Mouse (Mus musculus) lung, embryonic 14.5 days (tissue): ENCODE measurements at regions not wholly inside any gene's neighbourhood (a gene's known extent, or its start where the extent isn't known, plus 50 kb on each side); places are given as distances from the start of the nearest gene placed in this dataset.

ENCODE experiments used
- ATAC-seq: fragments of 200-750 bp; cut with Nextera tagmentation; 2 replicates; pipeline ENCODE4 v1.8.0; 2017; ENCODE audit warnings: mild to moderate bottlenecking, moderate TSS enrichment, moderate library complexity; ENCODE audit not compliant: insufficient read depth
- DNase-seq: peaks from one replicate; pipeline ENCODE4 v3.0.0-alpha.2; 2015
- H3K27ac ChIP-seq: fragments of 300-500 bp; sonication (generic); 2 replicates; pipeline ENCODE4 v1.5.1; 2014; ENCODE audit warnings: low read depth, mild to moderate bottlenecking, moderate library complexity
- H3K27me3 ChIP-seq: fragments of 300-500 bp; sonication (generic); 2 replicates; pipeline ENCODE4 v1.6.1; 2014; ENCODE audit warnings: low read length, control low read depth; ENCODE audit not compliant: insufficient read depth
- H3K36me3 ChIP-seq: fragments of 300-500 bp; sonication (generic); 2 replicates; pipeline ENCODE4 v1.6.1; 2014; ENCODE audit warnings: control low read depth; ENCODE audit not compliant: insufficient read depth
- H3K4me1 ChIP-seq: fragments of 300-500 bp; sonication (generic); 2 replicates; pipeline ENCODE4 v1.6.1; 2014; ENCODE audit warnings: antibody characterized with exemption, control low read depth; ENCODE audit not compliant: insufficient read depth
- H3K4me2 ChIP-seq: fragments of 300-500 bp; sonication (generic); 2 replicates; pipeline ENCODE4 v1.6.1; 2014; ENCODE audit warnings: mild to moderate bottlenecking
- H3K4me3 ChIP-seq: fragments of 300-500 bp; sonication (generic); 2 replicates; pipeline ENCODE4 v1.5.1; 2014; ENCODE audit warnings: low read depth, low read length
- H3K9ac ChIP-seq: fragments of 300-500 bp; sonication (generic); 2 replicates; pipeline ENCODE4 v1.6.1; 2014
- H3K9me3 ChIP-seq: fragments of 300-500 bp; sonication (generic); 2 replicates; pipeline ENCODE4 v1.6.1; 2016; ENCODE audit warnings: low read depth, low read length, control low read depth
- CTCF ChIP-seq: IDR thresholded peaks from 2 replicates; pipeline ENCODE4 v1.5.1; 2016; ENCODE audit warnings: antibody characterized with exemption, low read depth
- whole genome bisulfite sequencing: fragments of 180-500 bp; shearing (Covaris S2); extraction: QIAGEN DNeasy Blood & Tissue Kit; methylation state at CpG from one replicate; pipeline ENCODE4 v1.1.7; 2014; 5-methylcytosine and 5-hydroxymethylcytosine counted together

DNA sequence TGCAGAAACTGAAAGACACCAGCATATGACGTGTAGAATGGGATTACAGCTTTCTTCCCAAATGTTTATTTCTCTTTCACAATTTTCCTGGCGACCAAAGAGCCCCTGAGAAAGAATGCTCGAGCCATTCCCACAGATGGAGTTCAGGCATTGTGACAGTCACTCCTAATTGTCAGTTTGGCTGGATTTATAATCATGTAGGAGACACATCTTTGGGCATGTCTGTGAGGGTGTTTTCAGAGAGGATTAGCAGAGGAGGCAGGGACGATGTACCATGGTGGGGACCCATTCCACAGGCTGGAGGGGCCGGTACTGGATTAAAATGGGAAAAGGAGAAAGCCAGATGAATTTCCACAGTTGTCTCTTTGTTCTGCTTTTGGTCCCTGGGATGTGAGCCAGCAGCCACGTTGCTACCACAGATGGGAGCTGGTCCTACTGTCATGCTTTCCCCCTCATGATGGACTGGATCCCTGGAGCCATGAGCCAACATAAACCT, 76.0 kb upstream of the Eif4g2 start:
- peak; percentile 17 for DNase-seq
- 46% methylated on average over 6 of the region's 6 CpGs for WGBS

DNA sequence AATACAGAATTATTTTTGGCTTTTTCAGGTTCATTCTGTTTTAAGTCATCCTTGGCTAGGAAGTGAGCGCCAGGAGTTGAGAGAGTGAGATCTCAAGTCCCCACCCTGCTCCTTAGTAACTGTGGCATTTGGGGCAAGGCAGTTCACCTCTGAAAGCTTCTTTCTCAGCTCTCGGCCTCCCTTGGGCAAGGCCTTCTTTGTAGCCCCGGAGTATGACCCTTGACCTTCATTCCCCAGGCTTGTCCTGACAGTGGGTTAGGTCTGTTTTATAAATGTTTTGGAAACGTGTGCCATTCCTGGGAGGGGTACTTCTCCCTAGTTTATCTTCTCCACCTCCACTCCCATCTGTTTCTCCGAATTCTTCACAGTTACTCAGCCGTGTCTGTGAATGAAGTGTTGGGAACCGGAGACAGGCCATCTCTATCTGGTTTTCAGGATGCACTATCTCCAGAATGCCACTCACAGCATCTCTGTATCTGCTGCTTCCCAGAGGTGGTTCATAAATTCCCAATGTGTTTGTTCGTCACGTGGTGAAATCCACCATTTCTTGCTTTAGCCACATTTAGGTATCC, 75.0 kb upstream of the Eif4g2 start:
- ATAC-seq = no peak
- no peaks in the 10 kb centered on the region for H3K9me3 ChIP-seq
- H3K4me1 ChIP-seq = peaks cover 5% of the 10 kb centered on the region; the same call in 1 of the 2 replicates
- TF ChIP-seq CTCF = no peak
- 44% methylated on average over 9 of the region's 9 CpGs for WGBS
- no peak overlapping the region; the same call in 1 of the 2 replicates for H3K27ac ChIP-seq
- H3K36me3 ChIP-seq = no peaks in the 10 kb centered on the region
- H3K27me3 ChIP-seq = no peaks in the 10 kb centered on the region
- no peak overlapping the region for H3K4me3 ChIP-seq
- DNase-seq = no peak
- peak overlapping the region; percentile 36; the same call in 1 of the 2 replicates for H3K4me2 ChIP-seq
- no peak overlapping the region for H3K9ac ChIP-seq

More for the DNA sequence above, 76.0 kb upstream of the Eif4g2 start:
- TF ChIP-seq CTCF = no peak
- no peak for ATAC-seq
- H3K36me3 ChIP-seq = no peaks in the 10 kb centered on the region
- no peaks in the 10 kb centered on the region for H3K9me3 ChIP-seq
- H3K4me2 ChIP-seq = no peak overlapping the region
- H3K4me3 ChIP-seq = no peak overlapping the region
- peaks cover 5% of the 10 kb centered on the region; the same call in 1 of the 2 replicates for H3K4me1 ChIP-seq
- H3K27ac ChIP-seq = no peak overlapping the region
- H3K9ac ChIP-seq = no peak overlapping the region
- no peaks in the 10 kb centered on the region for H3K27me3 ChIP-seq

DNA sequence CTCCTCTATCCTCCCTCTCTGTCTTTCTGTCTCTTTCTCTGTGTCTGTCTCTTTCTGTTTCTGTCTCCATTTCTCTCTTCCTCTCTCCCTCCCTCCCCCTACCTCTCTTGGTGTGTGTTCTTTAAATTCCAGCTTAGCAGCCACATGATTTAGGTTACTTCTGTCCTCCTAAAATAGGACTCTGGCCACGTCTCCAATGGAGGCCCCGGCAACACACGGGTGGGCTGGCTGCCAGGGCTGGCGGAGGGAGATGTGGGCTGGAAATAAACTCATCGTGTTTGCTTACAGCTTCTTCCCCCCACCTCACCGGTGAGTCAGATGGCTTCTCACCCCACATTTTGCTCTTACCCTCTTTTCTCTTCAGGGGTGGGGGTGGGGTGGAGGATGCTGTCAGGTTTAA, 74.5 kb upstream of the Eif4g2 start:
- H3K4me2 ChIP-seq = peak overlapping the region; percentile 36
- no peak overlapping the region for H3K4me3 ChIP-seq
- no peaks in the 10 kb centered on the region for H3K36me3 ChIP-seq
- no peaks in the 10 kb centered on the region for H3K27me3 ChIP-seq
- WGBS = 3% methylated on average over 6 of the region's 6 CpGs
- H3K9ac ChIP-seq = no peak overlapping the region
- DNase-seq (peak; percentile 81), ATAC-seq (peak; percentile 54)
- H3K9me3 ChIP-seq = no peaks in the 10 kb centered on the region
- no peak for TF ChIP-seq CTCF
- H3K4me1 ChIP-seq = peaks cover 5% of the 10 kb centered on the region; the same call in 1 of the 2 replicates
- H3K27ac ChIP-seq = no peak overlapping the region; the same call in 1 of the 2 replicates

DNA sequence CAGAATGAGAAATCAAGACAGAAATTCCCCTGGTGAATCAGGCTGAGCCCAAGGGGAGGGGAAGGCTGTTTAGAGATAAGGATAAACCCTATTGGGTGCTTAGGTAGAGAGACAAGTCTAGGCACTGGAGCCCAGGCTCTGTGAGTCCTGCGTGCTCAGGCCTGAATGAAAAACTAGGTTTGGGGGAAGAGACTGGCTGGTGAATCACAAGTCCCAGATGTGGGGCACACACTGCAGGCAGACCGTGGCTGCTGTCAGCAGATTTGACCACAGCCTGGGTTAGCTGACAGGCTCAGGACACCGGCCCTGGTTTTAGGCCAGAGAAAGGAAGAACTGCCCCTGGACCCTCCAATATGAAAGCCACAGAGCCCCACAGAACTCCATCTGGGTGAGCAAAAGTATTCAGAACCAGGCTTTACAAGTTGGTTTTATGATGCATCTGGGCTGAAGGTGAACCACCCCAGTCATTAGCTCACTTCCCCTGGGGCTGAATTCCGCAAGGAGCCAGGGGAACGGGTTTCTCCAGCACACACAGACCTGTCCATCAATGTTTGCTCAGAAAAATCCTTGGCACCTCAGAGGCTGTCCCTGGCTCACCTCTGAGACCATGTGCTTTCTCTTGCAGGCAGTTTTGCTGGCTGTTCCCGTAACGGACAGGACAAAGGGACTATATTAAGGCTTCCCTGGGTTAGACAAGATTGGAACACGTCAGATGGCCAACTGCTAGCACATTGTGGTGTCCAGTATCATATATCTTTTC, 73.8 kb upstream of the Eif4g2 start:
- H3K4me2 ChIP-seq = 0 out of 2 replicates have a peak overlapping the region, but pooled peaks have one; percentile 13
- DNase-seq = peak; percentile 56
- TF ChIP-seq CTCF = no peak
- H3K9me3 ChIP-seq = no peaks in the 10 kb centered on the region
- peaks cover 5% of the 10 kb centered on the region; the same call in 1 of the 2 replicates for H3K4me1 ChIP-seq
- no peak overlapping the region for H3K9ac ChIP-seq
- ATAC-seq = peak; percentile 81
- H3K27ac ChIP-seq = peak overlapping the region; percentile 54
- no peaks in the 10 kb centered on the region for H3K36me3 ChIP-seq
- 33% methylated on average over 8 of the region's 8 CpGs for WGBS
- H3K4me3 ChIP-seq = no peak overlapping the region
- no peaks in the 10 kb centered on the region for H3K27me3 ChIP-seq

DNA sequence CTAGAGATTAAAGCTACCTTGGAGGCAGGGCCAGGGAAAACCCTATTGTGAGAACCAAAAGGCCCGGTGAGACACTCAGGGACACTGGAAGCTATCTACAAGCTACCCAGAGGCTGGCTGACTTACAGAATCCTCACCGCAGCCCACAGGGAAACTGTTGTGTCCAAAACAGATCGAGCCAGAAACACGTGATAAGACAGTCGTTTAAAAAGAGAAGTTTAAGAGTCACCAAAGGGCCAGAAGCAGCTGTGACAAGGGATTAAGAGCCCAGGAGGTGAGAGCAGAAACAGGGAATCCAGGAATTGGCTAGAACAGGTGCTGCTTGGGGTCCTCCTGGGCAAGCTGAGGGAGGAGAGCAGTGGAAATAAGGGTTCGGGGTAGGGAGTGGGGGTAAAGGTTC, 73.2 kb upstream of the Eif4g2 start:
- H3K9ac ChIP-seq = no peak overlapping the region
- ATAC-seq (no peak), DNase-seq (peak; percentile 20)
- no peaks in the 10 kb centered on the region for H3K27me3 ChIP-seq
- no peak for TF ChIP-seq CTCF
- H3K9me3 ChIP-seq = no peaks in the 10 kb centered on the region
- no peaks in the 10 kb centered on the region for H3K36me3 ChIP-seq
- H3K27ac ChIP-seq = peak overlapping the region; percentile 54; the same call in 1 of the 2 replicates
- H3K4me1 ChIP-seq = peaks cover 5% of the 10 kb centered on the region; the same call in 1 of the 2 replicates
- WGBS = 46% methylated on average over 6 of the region's 6 CpGs
- H3K4me3 ChIP-seq = no peak overlapping the region
- no peak overlapping the region for H3K4me2 ChIP-seq

DNA sequence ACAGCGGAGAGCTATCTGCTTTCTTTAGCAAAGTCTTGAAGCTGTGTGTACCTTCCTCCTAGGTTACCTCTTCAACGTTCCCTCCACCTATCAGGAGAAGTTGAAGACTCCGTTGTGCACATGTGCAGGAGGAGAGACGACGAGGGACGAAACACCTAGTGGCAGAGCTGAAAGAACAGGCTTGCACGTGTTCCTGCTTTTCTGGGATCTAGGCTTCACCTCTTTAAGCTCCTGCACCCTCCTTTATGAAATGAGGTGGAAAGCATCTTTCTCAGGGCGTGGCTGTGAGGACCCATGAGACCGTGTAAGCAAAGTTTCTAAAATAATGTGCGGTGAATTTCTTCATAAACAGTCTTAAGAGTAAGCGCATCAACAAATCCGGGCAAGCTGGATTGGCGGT, 71.4 kb upstream of the Eif4g2 start:
- no peak for DNase-seq
- no peak overlapping the region for H3K4me3 ChIP-seq
- 80% methylated on average over 13 of the region's 13 CpGs for WGBS

DNA sequence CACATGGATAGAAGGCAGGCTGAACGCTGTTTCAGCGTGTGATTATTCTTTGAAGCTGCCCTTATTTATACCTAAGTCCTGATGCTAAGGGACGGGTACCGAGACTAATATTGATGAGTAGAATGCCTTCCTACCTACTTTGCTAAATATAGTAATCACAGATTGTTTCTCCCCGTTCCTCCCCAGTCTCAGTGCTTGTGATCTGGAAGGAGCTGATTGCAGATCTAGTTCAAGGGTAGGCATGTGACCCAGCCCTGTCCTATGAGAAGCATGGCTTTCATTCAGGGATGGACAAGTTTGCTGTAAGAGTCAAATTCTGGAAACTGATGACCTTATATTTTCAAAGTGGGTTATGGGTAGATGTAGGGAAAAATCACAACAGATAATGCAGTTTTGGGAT, 67.7 kb upstream of the Eif4g2 start:
- Histone ChIP-seq H3K4me1 (no peaks in the 10 kb centered on the region), H3K27me3 (no peaks in the 10 kb centered on the region), H3K27ac (no peak overlapping the region), H3K4me2 (no peak overlapping the region), H3K36me3 (no peaks in the 10 kb centered on the region), H3K9ac (no peak overlapping the region), H3K4me3 (no peak overlapping the region), H3K9me3 (no peaks in the 10 kb centered on the region)
- ATAC-seq = no peak
- DNase-seq = no peak
- TF ChIP-seq CTCF = no peak
- 66% methylated on average over 5 of the region's 5 CpGs for WGBS

More for the DNA sequence above, 71.4 kb upstream of the Eif4g2 start:
- H3K9me3 ChIP-seq = no peaks in the 10 kb centered on the region
- no peak overlapping the region for H3K27ac ChIP-seq
- TF ChIP-seq CTCF = no peak
- H3K4me2 ChIP-seq = no peak overlapping the region
- H3K9ac ChIP-seq = no peak overlapping the region
- ATAC-seq = no peak
- no peaks in the 10 kb centered on the region for H3K36me3 ChIP-seq
- H3K27me3 ChIP-seq = no peaks in the 10 kb centered on the region
- H3K4me1 ChIP-seq = peaks cover 5% of the 10 kb centered on the region; the same call in 1 of the 2 replicates
